Mouse (Mus musculus) brain, embryonic 14.5 days (tissue): ENCODE data around the gene Arf6. TPM values are rescaled to one million over a fixed set of nuclear protein-coding genes. Genes with fewer than 3 reads are reported as not detected.
"Not testable (repeated sequence)": the region's sequence is repeated elsewhere in the genome, so short reads cannot be mapped to it uniquely, and the experiment has no call there.

Experiments used
- DNase-seq: peaks from one replicate; pipeline ENCODE4 v3.0.0-alpha.2; 2011; ENCODE audit warnings: low read depth
- CTCF ChIP-seq: fragments of 200-500 bp; IDR thresholded peaks from 2 replicates; pipeline ENCODE4 v1.5.1; 2012; ENCODE audit warnings: inconsistent platforms, mild to moderate bottlenecking, moderate library complexity, borderline replicate concordance; ENCODE audit not compliant: insufficient read depth, insufficient read length; ENCODE audit errors: extremely low read depth
- POLR2A ChIP-seq: fragments of 200-500 bp; IDR thresholded peaks from 2 replicates; pipeline ENCODE4 v1.6.1; 2012; ENCODE audit warnings: mild to moderate bottlenecking, inconsistent platforms, borderline replicate concordance; ENCODE audit not compliant: poor library complexity, insufficient read depth, insufficient read length, severe bottlenecking; ENCODE audit errors: extremely low read depth
- polyA plus RNA-seq: library from polyadenylated mRNA; depleted of rRNA; stranded (reverse); fragments of >200 nt; gene quantifications from 2 replicates; pipeline ENCODE4 v1.2.3, GENCODE M21; 2012

Gene Arf6
- polyA plus RNA-seq, 1 experiment: 72.2 TPM

DNA sequence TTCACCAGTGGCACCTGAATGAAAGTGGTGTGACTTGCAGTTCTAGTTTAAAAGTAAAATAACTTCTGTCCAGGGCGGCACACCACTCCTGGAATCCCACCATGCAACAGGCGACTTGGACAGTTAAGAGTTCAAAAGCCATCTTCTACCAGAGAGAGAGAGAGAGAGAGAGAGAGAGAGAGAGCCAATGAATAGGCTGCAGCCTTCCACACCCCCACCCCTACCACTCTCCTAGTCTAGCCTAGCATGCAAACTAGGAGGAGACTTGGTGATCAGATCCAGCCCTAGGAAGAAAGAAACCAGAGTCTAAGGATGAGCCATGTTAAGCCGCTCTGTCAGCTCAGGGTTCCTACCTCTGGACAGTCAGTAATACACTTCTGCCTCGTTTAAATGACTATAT lies 9.6 kb upstream of the Arf6 start:
- TF ChIP-seq POLR2A (no peak), CTCF (no peak)
- DNase-seq: no peak

DNA sequence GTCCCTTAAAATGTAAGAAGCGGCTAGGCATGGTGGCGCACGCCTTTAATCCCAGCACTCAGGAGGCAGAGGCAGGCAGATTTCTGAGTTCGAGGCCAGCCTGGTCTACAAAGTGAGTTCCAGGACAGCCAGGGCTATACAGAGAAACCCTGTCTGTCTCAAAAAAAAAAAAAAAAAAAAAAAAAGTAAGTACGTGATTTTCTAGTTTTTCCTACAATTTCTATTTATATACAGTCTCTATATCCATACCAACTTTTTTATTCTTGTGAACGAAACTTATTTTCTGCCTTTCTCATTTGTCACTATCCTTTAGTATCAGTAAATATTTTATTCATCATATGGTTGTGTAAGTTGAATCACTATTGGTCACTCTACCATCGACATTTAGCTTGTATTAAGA lies 8.8 kb upstream of the Arf6 start:
- DNase-seq: not testable (repeated sequence)

DNA sequence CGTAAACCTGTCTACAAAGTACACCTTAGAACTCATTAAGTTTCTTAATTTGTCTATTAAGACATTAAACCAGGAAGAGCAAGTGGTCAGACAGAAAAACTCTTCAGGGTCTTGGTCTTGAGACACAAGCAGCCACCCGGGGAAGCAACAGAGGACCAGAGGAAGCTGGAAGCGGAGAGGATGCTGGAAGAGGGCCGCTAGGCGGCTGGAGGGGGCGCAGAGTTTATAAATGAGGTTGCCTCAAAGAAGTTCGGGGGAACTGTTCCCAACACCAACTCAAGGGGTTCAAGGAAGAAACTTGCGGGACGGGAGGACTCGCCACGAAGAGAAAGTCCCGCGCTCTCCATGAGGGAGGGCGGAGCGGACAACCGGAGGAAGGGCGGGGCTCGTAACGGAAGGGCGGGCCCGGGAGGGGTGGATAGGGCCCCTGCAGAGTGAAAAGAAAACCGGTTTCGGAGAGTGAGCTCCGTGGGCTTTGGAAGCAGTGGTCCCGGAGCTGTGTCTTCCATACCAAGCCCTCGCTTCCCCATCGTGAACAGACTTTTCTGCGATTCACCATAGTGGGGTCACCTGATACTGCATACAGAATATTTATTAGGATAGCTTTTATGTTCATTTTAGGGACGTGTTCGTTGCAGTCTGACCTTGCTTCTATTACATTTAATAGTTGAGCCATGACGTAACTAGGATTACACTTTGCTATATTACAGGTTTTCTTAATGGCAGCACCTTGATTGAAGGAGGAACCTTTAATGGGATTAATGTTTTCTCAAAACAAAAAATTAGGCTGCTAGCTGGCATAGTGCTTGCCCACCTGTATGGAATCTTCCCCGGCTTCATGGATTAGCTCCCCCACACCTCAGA lies 7.8 kb upstream of the Arf6 start:
- DNase-seq: peak; percentile 72
- peak; percentile 46; the same call in 1 of the 2 replicates for TF ChIP-seq CTCF
- peak; percentile 42; the same call in 1 of the 2 replicates for TF ChIP-seq POLR2A

DNA sequence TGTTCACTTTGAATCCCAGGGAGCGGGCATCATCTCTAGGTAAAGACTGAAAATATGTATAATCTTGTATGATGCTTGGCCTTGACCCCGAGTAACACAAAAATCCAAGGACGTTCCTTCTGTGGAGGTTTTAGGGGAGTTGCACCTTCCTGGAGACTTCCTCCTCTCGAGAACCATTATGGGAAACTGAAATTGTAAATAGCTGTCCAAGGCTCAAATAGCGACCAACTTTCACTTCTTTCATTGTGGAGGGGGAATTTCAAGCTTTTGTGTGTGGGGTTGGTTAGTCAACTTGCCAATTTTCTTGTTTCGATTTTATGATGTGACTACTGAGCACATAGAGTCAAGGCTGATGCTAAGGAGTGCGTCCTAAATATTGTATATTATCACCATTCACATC lies 6.2 kb upstream of the Arf6 start:
- DNase-seq: no peak
- no peak for TF ChIP-seq CTCF
- no peak for TF ChIP-seq POLR2A

DNA sequence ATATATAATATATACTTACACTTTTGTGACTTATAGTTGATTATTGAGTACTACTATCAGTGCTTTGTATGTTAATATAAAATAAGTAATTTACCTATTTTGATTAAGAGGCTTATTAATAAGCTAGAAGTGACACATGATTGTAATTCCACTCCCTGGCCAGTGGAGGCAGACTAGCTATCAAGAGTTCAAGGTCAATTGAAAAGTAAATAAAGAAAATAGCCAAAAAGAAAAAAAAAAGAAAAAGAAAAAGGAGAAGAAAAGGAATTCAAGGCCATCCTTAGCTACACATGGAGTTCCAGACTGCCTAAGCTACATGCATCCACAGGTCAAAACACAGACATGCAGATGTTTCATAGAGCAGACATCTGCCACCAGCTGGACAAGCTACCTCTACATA lies 5.5 kb upstream of the Arf6 start:
- no peak for DNase-seq
- TF ChIP-seq POLR2A (no peak), CTCF (no peak)

DNA sequence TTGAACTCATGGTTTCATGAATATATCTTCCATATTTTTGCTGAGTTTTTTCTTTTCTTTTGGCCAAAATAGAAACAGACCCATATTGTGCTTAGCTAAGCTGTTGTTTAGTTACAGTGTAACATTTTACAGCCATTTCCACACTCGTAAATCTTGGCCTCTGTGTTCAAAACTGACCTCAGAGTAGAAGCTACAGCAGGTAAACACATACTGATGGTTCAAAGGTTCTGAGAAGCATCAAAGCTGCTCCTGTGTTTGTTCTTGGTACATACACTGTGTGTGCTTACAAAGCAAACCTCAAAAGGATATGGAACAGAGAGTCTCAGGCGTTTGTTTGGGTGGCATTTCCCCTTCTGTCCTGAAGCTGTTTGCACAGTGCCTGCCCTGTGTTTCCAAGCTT lies 4.4 kb upstream of the Arf6 start:
- no peak for DNase-seq
- TF ChIP-seq POLR2A (no peak), CTCF (no peak)

DNA sequence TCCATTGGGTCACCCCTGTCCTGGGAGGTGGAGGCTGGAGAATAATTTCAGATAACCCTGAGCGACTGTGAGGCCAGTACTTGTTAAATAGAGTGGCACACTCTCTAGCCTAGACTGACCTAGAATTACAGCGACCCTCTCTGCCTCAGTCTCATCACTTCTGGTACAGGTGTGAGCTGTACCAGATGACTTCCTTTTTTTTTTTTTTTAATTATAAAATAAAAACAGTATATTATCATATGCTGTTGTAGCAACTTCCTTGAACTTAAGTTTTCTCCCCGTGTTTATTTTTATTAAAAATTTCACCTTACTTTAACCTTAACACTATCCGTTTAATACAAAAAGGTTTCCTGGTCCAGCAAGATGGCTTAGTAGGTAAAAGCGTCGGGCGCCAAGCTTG lies 1.0 kb upstream of the Arf6 start:
- no peak for TF ChIP-seq POLR2A
- no peak for TF ChIP-seq CTCF
- DNase-seq: no peak

DNA sequence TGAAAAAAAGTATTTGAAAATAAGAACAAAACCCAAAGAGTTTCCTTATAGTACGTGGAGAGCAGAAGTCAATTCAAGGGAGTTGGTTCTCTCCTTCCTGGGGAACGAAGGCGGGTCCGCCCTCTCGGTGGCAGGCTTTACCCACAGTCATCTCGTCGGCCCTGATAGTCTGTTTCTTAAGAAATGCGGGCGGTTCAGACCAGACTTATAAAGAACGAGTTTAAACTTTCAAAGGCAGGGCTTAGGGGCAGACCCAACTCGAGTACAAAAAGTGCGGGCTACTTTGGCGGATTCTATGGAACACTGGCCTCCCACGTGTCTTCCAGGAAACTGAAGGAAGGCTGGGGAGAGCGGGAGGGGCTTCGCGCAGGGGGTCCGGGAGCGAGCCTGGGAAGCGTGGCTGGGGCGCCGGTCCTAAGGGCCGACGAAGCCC lies 513 bp upstream of the Arf6 start:
- DNase-seq: no peak

DNA sequence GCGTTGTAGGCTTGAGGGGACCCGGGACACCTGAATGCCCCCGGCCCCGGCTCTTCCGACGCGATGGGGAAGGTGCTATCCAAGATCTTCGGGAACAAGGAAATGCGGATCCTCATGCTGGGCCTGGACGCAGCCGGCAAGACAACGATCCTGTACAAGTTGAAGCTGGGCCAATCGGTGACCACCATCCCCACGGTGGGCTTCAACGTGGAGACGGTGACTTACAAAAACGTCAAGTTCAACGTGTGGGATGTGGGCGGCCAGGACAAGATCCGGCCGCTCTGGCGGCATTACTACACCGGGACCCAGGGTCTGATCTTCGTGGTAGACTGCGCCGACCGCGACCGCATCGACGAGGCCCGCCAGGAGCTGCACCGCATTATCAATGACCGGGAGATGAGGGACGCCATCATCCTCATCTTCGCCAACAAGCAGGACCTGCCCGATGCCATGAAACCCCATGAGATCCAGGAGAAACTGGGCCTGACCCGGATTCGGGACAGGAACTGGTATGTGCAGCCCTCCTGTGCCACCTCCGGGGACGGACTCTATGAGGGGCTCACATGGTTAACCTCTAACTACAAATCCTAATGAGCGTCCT lies 881 bp downstream of the Arf6 start:
- TF ChIP-seq CTCF (no peak), POLR2A (no peak)
- DNase-seq: peak; percentile 55

More for the DNA sequence above, 513 bp upstream of the Arf6 start:
- TF ChIP-seq CTCF: peak; percentile 28; the same call in 1 of the 2 replicates
- TF ChIP-seq POLR2A: no peak

DNA sequence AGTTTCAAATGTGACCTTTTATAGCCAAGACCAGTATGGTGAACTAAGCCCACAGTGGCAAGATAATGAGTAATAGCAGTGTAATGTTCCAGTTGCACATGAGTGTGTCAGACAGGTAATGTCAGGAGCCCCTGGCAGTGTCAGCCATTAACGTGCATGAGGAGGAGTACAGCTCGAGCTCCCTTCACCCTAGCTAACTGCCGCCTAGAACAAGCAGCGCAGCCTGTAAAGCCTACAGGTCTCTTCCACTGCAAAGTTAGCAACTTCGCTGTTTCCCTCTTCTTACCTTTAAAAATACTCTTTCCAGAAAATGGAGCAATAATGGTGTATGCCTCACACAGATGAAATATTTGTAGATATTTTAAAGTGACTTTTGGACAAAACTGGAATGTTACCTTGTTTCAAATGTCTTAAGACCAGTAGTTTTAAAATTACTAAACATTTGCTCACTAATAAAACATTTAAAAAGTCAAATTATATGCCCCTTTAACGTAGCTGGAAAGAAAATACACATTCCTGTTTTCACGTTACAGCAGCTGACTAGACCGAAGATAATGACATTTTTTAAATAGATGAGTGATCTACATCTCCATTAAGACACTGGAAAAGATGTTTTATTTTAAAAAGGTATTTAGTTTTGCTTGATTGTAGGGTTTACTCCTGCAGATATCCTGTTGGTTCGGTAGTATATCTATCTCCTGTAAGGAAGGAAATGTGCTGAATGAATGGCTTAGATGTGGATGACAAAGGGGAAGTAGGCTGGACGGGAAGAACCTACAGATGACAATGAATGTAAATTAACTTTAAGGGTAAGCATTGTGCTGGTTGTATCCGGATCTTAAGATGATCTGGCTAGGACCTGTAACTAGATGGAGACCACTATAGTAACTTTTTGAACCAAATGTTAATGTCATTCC lies 2.2 kb downstream of the Arf6 start:
- DNase-seq: peak; percentile 18

DNA sequence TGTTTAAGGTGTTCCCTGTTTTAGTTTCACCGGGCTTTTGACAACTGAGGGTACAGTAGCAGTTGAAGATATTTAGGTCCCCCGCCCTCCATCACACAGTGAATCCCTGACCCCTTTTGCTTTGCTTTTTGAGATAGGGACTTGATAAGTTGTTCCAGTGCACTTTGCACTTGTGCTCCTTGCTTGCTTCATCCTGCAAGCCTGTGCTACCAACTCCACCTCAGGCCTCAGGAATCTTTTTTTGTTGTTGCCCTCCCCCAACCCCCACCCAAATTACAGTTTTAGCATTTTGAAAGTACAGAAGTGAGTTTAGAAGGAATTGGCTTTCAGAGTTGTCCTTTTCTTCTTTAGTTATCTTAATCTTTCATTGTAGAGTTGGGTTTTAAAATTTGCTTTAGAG lies 4.2 kb downstream of the Arf6 start:
- DNase-seq: no peak
- TF ChIP-seq POLR2A (no peak), CTCF (no peak)

More for the DNA sequence above, 2.2 kb downstream of the Arf6 start:
- TF ChIP-seq CTCF: no peak
- TF ChIP-seq POLR2A: no peak
